Mouse (Mus musculus) R1 (cell line): ENCODE measurements around the gene Pin4.

Experiments used
- DNase-seq: peaks from one replicate; pipeline ENCODE4 v3.0.0-alpha.2; 2018; ENCODE audit warnings: low read depth, low spot score

The Pin4 gene

GRCm38 (mm10) chrX:102156618-102157422, 37.6 kb downstream of the Pin4 start, which contains the start of gene Ercc6l:
Gene Ercc6l (minus strand): TSS chrX:102157091.
- peak; percentile 94 for DNase-seq

- DNase-seq: no peak
Observed at GRCm38 (mm10) chrX:102157423-102157791, 38.2 kb downstream of the Pin4 start.

GRCm38 (mm10) chrX:102159778-102160177, 40.5 kb downstream of the Pin4 start:
- DNase-seq: peak; percentile 64

GRCm38 (mm10) chrX:102160528-102160927, 41.3 kb downstream of the Pin4 start:
- no peak for DNase-seq

- no peak for DNase-seq
Observed at GRCm38 (mm10) chrX:102163096-102163495, 43.8 kb downstream of the Pin4 start.

- no peak for DNase-seq
Observed at GRCm38 (mm10) chrX:102163529-102163928, 44.3 kb downstream of the Pin4 start.

GRCm38 (mm10) chrX:102166521-102166920, 47.3 kb downstream of the Pin4 start:
- no peak for DNase-seq

GRCm38 (mm10) chrX:102166986-102167385, 47.7 kb downstream of the Pin4 start:
- DNase-seq: no peak

- no peak for DNase-seq
Observed at GRCm38 (mm10) chrX:102169724-102170123, 50.5 kb downstream of the Pin4 start.

GRCm38 (mm10) chrX:102170135-102170534, 50.9 kb downstream of the Pin4 start:
- DNase-seq: no peak

- DNase-seq: no peak
Observed at GRCm38 (mm10) chrX:102170900-102171299, 51.7 kb downstream of the Pin4 start.

GRCm38 (mm10) chrX:102175538-102176287, 56.5 kb downstream of the Pin4 start:
- DNase-seq: no peak
